Mouse (Mus musculus) bone marrow macrophage, adult 2 months (primary cell): ENCODE measurements at regions not wholly inside any gene's neighbourhood (a gene's known extent, or its start where the extent isn't known, plus 50 kb on each side); places are given as distances from the start of the nearest gene placed in this dataset.

Source experiments
- CTCF ChIP-seq: IDR thresholded peaks from 2 replicates; pipeline ENCODE4 v1.5.1; 2012; ENCODE audit warnings: low read depth, mild to moderate bottlenecking, low read length, moderate library complexity
- POLR2A ChIP-seq: IDR thresholded peaks from 2 replicates; pipeline ENCODE4 v1.6.1; 2012; ENCODE audit warnings: mild to moderate bottlenecking, low read depth, low read length, borderline replicate concordance

- TF ChIP-seq CTCF (no peak), POLR2A (no peak)
These were observed 328.7 kb upstream of the Gm26657 start for GRCm38 (mm10) chr4:56411024-56411636.
